Mouse (Mus musculus) activated CD4-positive, CD25-positive, alpha-beta regulatory T cell (primary cell): ENCODE results near the gene Polr1c. TPM values are rescaled to one million over a fixed set of nuclear protein-coding genes. Genes with fewer than 3 reads are reported as not detected.

ENCODE experiments used
- polyA plus RNA-seq, 2 experiments: library from polyadenylated mRNA; unstranded; fragments of 100-300 nt; shearing (Covaris generic); gene quantifications; one replicate each; pipeline ENCODE4 v1.2.1; 2017

Gene Polr1c
- polyA plus RNA-seq: 10 to 100 TPM; 39.4 to 64.3 TPM

GRCm38 (mm10) chr17:46247512-46248188 is at the start of gene Polr1c, which contains the start of gene Yipf3:
Gene Polr1c, minus strand, starts transcription at chr17:46248054.
Gene Yipf3, plus strand, starts transcription at chr17:46248080.

GRCm38 (mm10) chr17:46282483-46283123 is 34.7 kb upstream of the Polr1c start, which contains the start of gene Tjap1:
Gene Tjap1, minus strand, starts transcription at chr17:46283026.

GRCm38 (mm10) chr17:46253452-46254084 is 5.7 kb upstream of the Polr1c start, which contains the start of gene Lrrc73:
Gene Lrrc73, plus strand, starts transcription at chr17:46253531.

GRCm38 (mm10) chr17:46202421-46203071 is 45.3 kb downstream of the Polr1c start, which contains the start of the genes Polh and Xpo5:
Gene Polh, minus strand, starts transcription at chr17:46202645.
Gene Xpo5, plus strand, starts transcription at chr17:46202782.

Other genes with a start within 250 kb of the Polr1c start
- gene Vegfa, start 215.7 kb downstream of the Polr1c start, polyA plus RNA-seq: under 1 TPM in 1 of 2 experiments, not detected in 1; 0.88 TPM
- gene Mrps18a, start 137.1 kb downstream of the Polr1c start, polyA plus RNA-seq: 10 to 100 TPM; 82.4 to 96.8 TPM
- gene Rsph9, start 103.8 kb downstream of the Polr1c start, polyA plus RNA-seq: 1 to 10 TPM in 1 of 2 experiments, under 1 TPM in 1; 0.45 to 2.1 TPM
- gene Mad2l1bp, start 94.5 kb downstream of the Polr1c start, polyA plus RNA-seq: 10 to 100 TPM; 53.3 to 59.9 TPM
- 10 to 100 TPM; 81.7 to 84.5 TPM for gene Gtpbp2, start 87.0 kb downstream of the Polr1c start, polyA plus RNA-seq
- 1 to 10 TPM; 6.2 to 6.3 TPM for gene Polh, start 45.4 kb downstream of the Polr1c start, polyA plus RNA-seq
- 10 to 100 TPM; 33.3 to 33.6 TPM for gene Xpo5, start 45.3 kb downstream of the Polr1c start, polyA plus RNA-seq
- gene Yipf3, start within 50 bp of the Polr1c start, polyA plus RNA-seq: 100 to 1,000 TPM; 171 to 238 TPM
- under 1 TPM; 0.18 to 0.33 TPM for gene Lrrc73, start 5.5 kb upstream of the Polr1c start, polyA plus RNA-seq
- gene Tjap1, start 35.0 kb upstream of the Polr1c start, polyA plus RNA-seq: 10 to 100 TPM; 23.2 to 28.3 TPM
- under 1 TPM in 1 of 2 experiments, not detected in 1; 0.14 TPM for gene Dlk2, start 49.4 kb upstream of the Polr1c start, polyA plus RNA-seq
- gene Abcc10, start 80.3 kb upstream of the Polr1c start, polyA plus RNA-seq: 1 to 10 TPM; 4.2 to 6.3 TPM
- gene Zfp318, start 135.7 kb upstream of the Polr1c start, polyA plus RNA-seq: 1 to 10 TPM; 5.5 to 8.9 TPM
- gene Crip3, start 180.9 kb upstream of the Polr1c start, polyA plus RNA-seq: under 1 TPM in 1 of 2 experiments, not detected in 1; 0.18 TPM
- gene Slc22a7, start 190.4 kb upstream of the Polr1c start, polyA plus RNA-seq: not detected
- under 1 TPM; 0.23 to 0.81 TPM for gene Ttbk1, start 239.6 kb upstream of the Polr1c start, polyA plus RNA-seq
- 1 to 10 TPM; 2.9 to 5.3 TPM for gene Dnph1, start 248.7 kb upstream of the Polr1c start, polyA plus RNA-seq